Mouse (Mus musculus): Measurements from ENCODE around the gene Zfp704.

DNA sequence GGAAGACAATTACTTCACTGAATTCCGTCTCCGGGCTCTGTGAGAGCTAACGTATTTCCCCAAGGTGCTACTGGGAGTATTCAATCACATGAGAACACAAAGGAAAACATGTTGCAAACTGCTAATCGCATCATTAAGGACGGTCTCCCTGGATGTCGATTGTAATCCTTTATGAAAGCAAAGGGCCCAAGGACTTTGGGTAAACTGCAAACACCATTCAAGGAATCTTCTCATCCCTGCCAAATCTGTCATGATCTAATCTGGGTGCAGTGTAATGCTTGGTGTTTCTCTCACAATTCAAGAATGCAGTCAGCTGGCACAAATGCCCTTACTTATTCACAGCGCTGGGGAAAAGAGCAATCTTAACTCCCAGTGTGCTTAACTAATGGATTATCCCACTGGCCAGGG lies 96.2 kb downstream of the Zfp704 start:
- TF ChIP-seq CTCF (IDR thresholded peaks at IDR 0.05; ENCODE audit: extremely low read depth, insufficient read depth, insufficient read length, insufficient replicate concordance) (no peak), POLR2A (IDR thresholded peaks at IDR 0.05; ENCODE audit: low read depth, low read length) (no peak)

Data from spleen, adult 2 months (tissue).